ENCODE assay signal across 22 mouse cellular contexts in genomic region chr13:55575932-55576331, GRCm38 (mm10). TPM values are rescaled to one million over a fixed set of nuclear protein-coding genes. Genes with fewer than 3 reads are reported as not detected.
DNase-seq lines count a peak whose midpoint lies in the region; ATAC-seq and TF ChIP-seq lines count a peak whose summit lies in the region.
"Had no signal": no experiment of that assay in that cellular context is flagged by ENCODE, and none has a peak within 500 bp of the region (broad histone marks: within the 10 kb centered on the region; RNA-seq: fewer than 3 reads in every experiment).

No protein-coding gene starts in this region.

- no peak for TF ChIP-seq CTCF in thymus, adult 2 months (IDR thresholded peaks at IDR 0.05; ENCODE audit: borderline replicate concordance, control insufficient read depth, extremely low read depth, insufficient read depth, low read length, poor library complexity)
- TF ChIP-seq CTCF in MEL (IDR thresholded peaks at IDR 0.05 in 2 of 3, conservative IDR thresholded peaks at IDR 0.05 in 1 of 3; ENCODE audit: control insufficient read depth in 1 of 3, insufficient read depth in 1 of 3, low read depth in 2 of 3, low read length in 3 of 3, poor library complexity in 1 of 3, severe bottlenecking in 1 of 3) = no peak

- TF ChIP-seq EP300 in MEL (IDR thresholded peaks at IDR 0.05; ENCODE audit: low read depth in 1 of 2, low read length in 2 of 2) = no peak

- 71% methylated on average over 5 of the region's 5 CpGs for WGBS in thymus, adult 2 months

- no peak for TF ChIP-seq POLR2A in thymus, adult 2 months (IDR thresholded peaks at IDR 0.05; ENCODE audit: control insufficient read depth, extremely low read depth, insufficient read depth, low read length, poor library complexity)
- no peak for TF ChIP-seq POLR2A in MEL (IDR thresholded peaks at IDR 0.05; ENCODE audit: control insufficient read depth in 1 of 2, insufficient read depth in 1 of 2, low read depth in 1 of 2, low read length in 2 of 2, poor library complexity in 1 of 2)
- no peak for TF ChIP-seq POLR2A in myocyte (IDR thresholded peaks at IDR 0.05; ENCODE audit: insufficient read length, low read depth)

- H3K27me3 ChIP-seq in thymus, adult 2 months (ENCODE audit: control insufficient read depth, insufficient read depth, low read length) = no peaks in the 10 kb centered on the region
- H3K27me3 ChIP-seq in MEL (ENCODE audit: control insufficient read depth in 1 of 2, insufficient read depth in 2 of 2, low read length in 2 of 2) (no peaks in the 10 kb centered on the region; a peak in 1 of 4 replicates), myocyte (ENCODE audit: control insufficient read depth, insufficient read depth, insufficient read length) (no peaks in the 10 kb centered on the region)
- H3K27me3 ChIP-seq: neural tube, embryonic 13.5 days had no signal

- H3K4me3 ChIP-seq in thymus, adult 2 months (ENCODE audit: control insufficient read depth, insufficient read depth, low read length) = no peak overlapping the region
- H3K4me3 ChIP-seq in MEL (ENCODE audit: control insufficient read depth in 1 of 2, insufficient read depth in 1 of 2, low read depth in 2 of 2, low read length in 2 of 2) (no peak overlapping the region), myocyte (no peak overlapping the region)
- H3K4me3 ChIP-seq: heart, embryonic 10.5 days; hindbrain, embryonic 10.5 days; layer of hippocampus, adult 2 months; midbrain, embryonic 10.5 days; neural tube, embryonic 13.5 days had no signal

- H3K36me3 ChIP-seq in thymus, adult 2 months (ENCODE audit: control insufficient read depth, insufficient read depth, low read length) = no peaks in the 10 kb centered on the region
- no peaks in the 10 kb centered on the region; a peak in 1 of 4 replicates for H3K36me3 ChIP-seq in MEL (ENCODE audit: control insufficient read depth in 1 of 2, insufficient read depth in 2 of 2, low read length in 2 of 2)
- no peaks in the 10 kb centered on the region for H3K36me3 ChIP-seq in myocyte (ENCODE audit: control insufficient read depth, insufficient read depth)
- H3K36me3 ChIP-seq: heart, embryonic 10.5 days; hindbrain, embryonic 10.5 days; neural tube, embryonic 13.5 days had no signal

- H3K79me2 ChIP-seq in MEL (ENCODE audit: control insufficient read depth, insufficient read depth, low read length, poor library complexity) (no peaks in the 10 kb centered on the region; the same call in 1 of the 2 replicates), myocyte (ENCODE audit: control insufficient read depth, insufficient read depth) (peaks cover 11% of the 10 kb centered on the region)

- H3K9ac ChIP-seq in MEL (ENCODE audit: control insufficient read depth, low read depth, low read length, poor library complexity, severe bottlenecking) = no peak overlapping the region
- H3K9ac ChIP-seq: neural tube, embryonic 13.5 days had no signal

- peak; percentile 19 for DNase-seq in CD4-positive, CD25-positive, alpha-beta regulatory T cell, adult 2 months (ENCODE audit: low read depth, low spot score)
- peak; percentile 14 for DNase-seq in thymus, adult 2 months
- no peak for DNase-seq in thymus, postnatal 10 days (ENCODE audit: low spot score in 2 of 2)
- DNase-seq in MEL (ENCODE audit: low read depth, low spot score) = peak; percentile 81
- no peak for DNase-seq in gastrocnemius, postnatal 25 days
- DNase-seq: cerebellum, adult 9-11 months; gastrocnemius, postnatal 36 days; kidney, adult 11 months; kidney, postnatal 10 days; lung, adult 2 months; lung, postnatal 4 days had no signal

- peaks cover 4% of the 10 kb centered on the region; the same call in 1 of the 2 replicates for H3K4me1 ChIP-seq in thymus, adult 2 months (replicated peaks; ENCODE audit: control insufficient read depth, insufficient read depth, low read length)
- 0 out of 4 replicates have a peak, but pooled peaks cover 0 to 5% of the 10 kb centered on the region in 2 experiments for H3K4me1 ChIP-seq in MEL (ENCODE audit: control insufficient read depth in 1 of 2, insufficient read depth in 2 of 2, low read length in 2 of 2)

- H3ac ChIP-seq in myocyte (ENCODE audit: control insufficient read depth, insufficient read length) = no peak overlapping the region

- no peak overlapping the region for H3K27ac ChIP-seq in thymus, adult 2 months (ENCODE audit: control insufficient read depth, insufficient read depth, low read length)
- H3K27ac ChIP-seq in MEL (ENCODE audit: control insufficient read depth, low read depth, low read length) = no peak overlapping the region
- H3K27ac ChIP-seq: heart, embryonic 10.5 days; hindbrain, embryonic 10.5 days; hindbrain, postnatal 0 days; layer of hippocampus, adult 2 months; midbrain, embryonic 10.5 days; neural tube, embryonic 13.5 days had no signal

- no peak overlapping the region for H3K4me2 ChIP-seq in myocyte (ENCODE audit: low read depth)
- H3K4me2 ChIP-seq: liver, embryonic 11.5 days; neural tube, embryonic 13.5 days had no signal

- H3K9me3 ChIP-seq in MEL (replicated peaks; ENCODE audit: insufficient read depth, low read length) = no peaks in the 10 kb centered on the region
- H3K9me3 ChIP-seq: heart, embryonic 10.5 days; hindbrain, embryonic 10.5 days; midbrain, embryonic 10.5 days; neural tube, embryonic 13.5 days had no signal

- ATAC-seq in CD4-positive, CD25-positive, alpha-beta regulatory T cell, adult 4 months = no peak
- no peak for ATAC-seq in erythroblast, adult 5-6 weeks (replicated peaks; ENCODE audit: low FRiP score, poor library complexity, severe bottlenecking)
- ATAC-seq: forebrain, embryonic 16.5 days; hindbrain, postnatal 0 days had no signal

- no peak for TF ChIP-seq RAD21 in MEL (IDR thresholded peaks at IDR 0.05; ENCODE audit: low read depth, low read length)

TF ChIP-seq in MEL, 35 proteins besides CTCF, POLR2A, EP300 and RAD21 (continues in another document):
- peak; percentile 83 for TF ChIP-seq SIN3A (IDR thresholded peaks at IDR 0.05; ENCODE audit: low read length)

TF ChIP-seq in myocyte, 11 proteins besides CTCF, POLR2A, EP300 and RAD21 (continues in another document):
- no peak for TF ChIP-seq TCF3 (IDR thresholded peaks at IDR 0.05; ENCODE audit: insufficient read length, low read depth)
- TF ChIP-seq REST (IDR thresholded peaks at IDR 0.05; ENCODE audit: insufficient read depth, insufficient read length) = peak; percentile 88

RNA-seq across cellular contexts. Expression of gene Tmed9, which starts 2.4 kb away (rescaled TPM):
- 100 to 1,000 TPM; 206 to 437 TPM for polyA plus RNA-seq in CD4-positive, CD25-positive, alpha-beta regulatory T cell, adult 4 months (2017; shearing (Covaris generic))
- polyA plus RNA-seq in thymus, adult 2 months (2012; rRNA removed) = 73.4 and 76.8 TPM in 2 replicates
- 185 and 222 TPM in 2 replicates for total RNA-seq in MEL (2012; rRNA removed)
- polyA plus RNA-seq in MEL (2012; ENCODE audit: insufficient read depth in 1 of 2, insufficient read length in 2 of 2, low read depth in 1 of 2, low replicate concordance in 2 of 2, missing spikeins in 1 of 2) (100 to 1,000 TPM in 1 of 2 experiments, not detected in 1; 218 TPM), myocyte (2012; fragmentation: generic; extraction: Trizol) (200 TPM)
- total RNA-seq in erythroblast, adult 5-6 weeks (2015; ENCODE audit: low replicate concordance) = 16.3 and 23.4 TPM in 2 replicates
- total RNA-seq in erythroblast, adult 5-6 weeks (2017; ENCODE audit: low replicate concordance) = 25.1 and 34.2 TPM in 2 replicates
- 10 to 100 TPM; 70.8 to 73.1 TPM for total RNA-seq in gastrocnemius, postnatal 25 days (2021)

RNA-seq across cellular contexts. Expression of gene Fam193b, which starts 5.0 kb away (rescaled TPM):
- 10 to 100 TPM; 36.3 to 40.2 TPM for polyA plus RNA-seq in CD4-positive, CD25-positive, alpha-beta regulatory T cell, adult 4 months (2017; shearing (Covaris generic))
- polyA plus RNA-seq in thymus, adult 2 months (2012; rRNA removed) = 381 and 409 TPM in 2 replicates
- 11.7 and 11.9 TPM in 2 replicates for total RNA-seq in MEL (2012; rRNA removed)
- 10 to 100 TPM in 1 of 2 experiments, not detected in 1; 38.7 TPM for polyA plus RNA-seq in MEL (2012; ENCODE audit: insufficient read depth in 1 of 2, insufficient read length in 2 of 2, low read depth in 1 of 2, low replicate concordance in 2 of 2, missing spikeins in 1 of 2)
- 13.5 TPM for polyA plus RNA-seq in myocyte (2012; fragmentation: generic; extraction: Trizol)
- 35.9 and 38.6 TPM in 2 replicates for total RNA-seq in erythroblast, adult 5-6 weeks (2015; ENCODE audit: low replicate concordance)
- 18.0 and 23.7 TPM in 2 replicates for total RNA-seq in erythroblast, adult 5-6 weeks (2017; ENCODE audit: low replicate concordance)
- 10 to 100 TPM; 11.4 to 11.7 TPM for total RNA-seq in gastrocnemius, postnatal 25 days (2021)

RNA-seq across cellular contexts. Expression of gene B4galt7, which starts 23.8 kb away (rescaled TPM):
- 10 to 100 TPM; 20.5 to 42.3 TPM for polyA plus RNA-seq in CD4-positive, CD25-positive, alpha-beta regulatory T cell, adult 4 months (2017; shearing (Covaris generic))
- polyA plus RNA-seq in thymus, adult 2 months (2012; rRNA removed) = 45.3 and 47.2 TPM in 2 replicates
- total RNA-seq in MEL (2012; rRNA removed) = 15.0 and 18.0 TPM in 2 replicates
- 10 to 100 TPM in 1 of 2 experiments, not detected in 1; 19.9 TPM for polyA plus RNA-seq in MEL (2012; ENCODE audit: insufficient read depth in 1 of 2, insufficient read length in 2 of 2, low read depth in 1 of 2, low replicate concordance in 2 of 2, missing spikeins in 1 of 2)
- 23.1 TPM for polyA plus RNA-seq in myocyte (2012; fragmentation: generic; extraction: Trizol)
- total RNA-seq in erythroblast, adult 5-6 weeks (2015; ENCODE audit: low replicate concordance) = 0.77 and 0.84 TPM in 2 replicates
- 0.42 and 4.3 TPM in 2 replicates for total RNA-seq in erythroblast, adult 5-6 weeks (2017; ENCODE audit: low replicate concordance)
- total RNA-seq in gastrocnemius, postnatal 25 days (2021) = 1 to 10 TPM; 4.5 to 6.9 TPM

RNA-seq across cellular contexts. Expression of gene Ddx41, which starts 39.5 kb away (rescaled TPM):
- polyA plus RNA-seq in CD4-positive, CD25-positive, alpha-beta regulatory T cell, adult 4 months (2017; shearing (Covaris generic)) = 10 to 100 TPM; 55.8 to 74.2 TPM
- polyA plus RNA-seq in thymus, adult 2 months (2012; rRNA removed) = 97.8 and 100.0 TPM in 2 replicates
- total RNA-seq in MEL (2012; rRNA removed) = 58.5 and 61.6 TPM in 2 replicates
- 10 to 100 TPM in 1 of 2 experiments, not detected in 1; 88.8 TPM for polyA plus RNA-seq in MEL (2012; ENCODE audit: insufficient read depth in 1 of 2, insufficient read length in 2 of 2, low read depth in 1 of 2, low replicate concordance in 2 of 2, missing spikeins in 1 of 2)
- polyA plus RNA-seq in myocyte (2012; fragmentation: generic; extraction: Trizol) = 33.3 TPM
- total RNA-seq in erythroblast, adult 5-6 weeks (2015; ENCODE audit: low replicate concordance) = 1.3 and 3.6 TPM in 2 replicates
- total RNA-seq in erythroblast, adult 5-6 weeks (2017; ENCODE audit: low replicate concordance) = 14.1 and 17.6 TPM in 2 replicates
- total RNA-seq in gastrocnemius, postnatal 25 days (2021) = 1 to 10 TPM; 8.1 to 9.0 TPM

RNA-seq across cellular contexts. Expression of gene Dok3, which starts 46.8 kb away (rescaled TPM):
- polyA plus RNA-seq in CD4-positive, CD25-positive, alpha-beta regulatory T cell, adult 4 months (2017; shearing (Covaris generic)) = 1 to 10 TPM in 1 of 2 experiments, under 1 TPM in 1; 0.35 to 1.0 TPM
- polyA plus RNA-seq in thymus, adult 2 months (2012; rRNA removed) = 18.2 and 21.9 TPM in 2 replicates
- total RNA-seq in MEL (2012; rRNA removed) = 1.4 and 1.6 TPM in 2 replicates
- polyA plus RNA-seq in MEL (2012; ENCODE audit: insufficient read depth in 1 of 2, insufficient read length in 2 of 2, low read depth in 1 of 2, low replicate concordance in 2 of 2, missing spikeins in 1 of 2) (1 to 10 TPM in 1 of 2 experiments, not detected in 1; 4.3 TPM), myocyte (2012; fragmentation: generic; extraction: Trizol) (1.00 TPM)
- total RNA-seq in erythroblast, adult 5-6 weeks (2015; ENCODE audit: low replicate concordance) = 11.9 and 19.2 TPM in 2 replicates
- total RNA-seq in erythroblast, adult 5-6 weeks (2017; ENCODE audit: low replicate concordance) = 12.5 and 12.9 TPM in 2 replicates
- 1 to 10 TPM in 1 of 2 experiments, under 1 TPM in 1; 1.00 to 1.0 TPM for total RNA-seq in gastrocnemius, postnatal 25 days (2021)

Comparison
In these comparisons a context has a peak if more than half of its experiments do, and no peak if none do; other contexts are left out.
1. DNase-seq: peak in CD4-positive, CD25-positive, alpha-beta regulatory T cell, adult 2 months (single experiment), thymus, adult 2 months (single experiment) and MEL (single experiment); none in thymus, postnatal 10 days (0 of 2) and gastrocnemius, postnatal 25 days (single experiment).